Mouse (Mus musculus): ENCODE results near the gene Myrf.

DNA sequence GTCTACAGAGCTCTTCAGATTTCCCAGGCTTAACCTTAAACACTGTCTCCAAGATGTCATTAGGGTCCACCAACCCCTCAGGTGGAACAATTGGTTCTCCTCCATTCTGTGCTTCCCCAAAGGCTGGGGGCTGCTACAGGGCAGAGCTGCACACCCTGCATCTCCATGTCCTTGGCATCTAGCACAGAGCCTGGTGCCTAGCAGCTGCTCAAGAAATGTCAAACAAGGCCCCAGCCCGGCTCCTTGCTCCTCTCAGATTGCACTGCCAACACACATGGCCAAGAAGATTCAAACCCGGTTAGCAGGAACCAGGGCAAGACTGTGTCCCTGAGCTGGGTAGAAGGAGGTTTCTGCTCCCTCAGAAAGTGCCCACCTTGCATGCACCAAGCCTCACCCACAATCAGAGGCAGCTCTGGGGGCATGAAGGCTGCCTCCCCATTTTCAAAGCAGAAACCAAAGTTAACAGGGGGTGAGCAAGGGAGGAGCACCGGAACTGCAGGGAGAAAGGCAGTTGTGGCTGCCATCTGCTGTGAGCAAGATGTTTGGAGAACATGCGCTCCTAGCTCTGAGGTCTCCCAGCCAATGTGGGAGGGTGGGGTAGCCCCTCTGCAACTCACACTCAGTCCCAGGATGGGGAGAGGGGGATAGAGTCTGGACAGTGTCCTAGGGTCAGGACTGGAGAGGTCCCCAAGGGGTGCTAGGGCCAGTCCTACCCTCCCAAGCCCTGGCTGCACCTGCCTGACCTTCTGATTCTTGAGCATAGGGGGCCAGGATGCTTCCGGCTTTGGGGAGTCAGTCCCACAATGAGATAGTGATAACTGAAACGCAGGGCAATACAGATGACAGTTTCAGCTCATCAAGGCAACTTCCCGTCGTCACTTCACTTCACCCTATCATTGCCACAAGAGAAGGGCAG, 47.8 kb upstream of the Myrf start:
- no peak for TF ChIP-seq EP300 (IDR thresholded peaks at IDR 0.05)
- TF ChIP-seq CTCF (IDR thresholded peaks at IDR 0.05) = no peak
